Mouse (Mus musculus): ENCODE data around the gene Igfals. TPM values are rescaled to one million over a fixed set of nuclear protein-coding genes. Genes with fewer than 3 reads are reported as not detected.

The Igfals gene
- polyA plus RNA-seq, 1 experiment from 2014 or later: 0.12 TPM

DNA sequence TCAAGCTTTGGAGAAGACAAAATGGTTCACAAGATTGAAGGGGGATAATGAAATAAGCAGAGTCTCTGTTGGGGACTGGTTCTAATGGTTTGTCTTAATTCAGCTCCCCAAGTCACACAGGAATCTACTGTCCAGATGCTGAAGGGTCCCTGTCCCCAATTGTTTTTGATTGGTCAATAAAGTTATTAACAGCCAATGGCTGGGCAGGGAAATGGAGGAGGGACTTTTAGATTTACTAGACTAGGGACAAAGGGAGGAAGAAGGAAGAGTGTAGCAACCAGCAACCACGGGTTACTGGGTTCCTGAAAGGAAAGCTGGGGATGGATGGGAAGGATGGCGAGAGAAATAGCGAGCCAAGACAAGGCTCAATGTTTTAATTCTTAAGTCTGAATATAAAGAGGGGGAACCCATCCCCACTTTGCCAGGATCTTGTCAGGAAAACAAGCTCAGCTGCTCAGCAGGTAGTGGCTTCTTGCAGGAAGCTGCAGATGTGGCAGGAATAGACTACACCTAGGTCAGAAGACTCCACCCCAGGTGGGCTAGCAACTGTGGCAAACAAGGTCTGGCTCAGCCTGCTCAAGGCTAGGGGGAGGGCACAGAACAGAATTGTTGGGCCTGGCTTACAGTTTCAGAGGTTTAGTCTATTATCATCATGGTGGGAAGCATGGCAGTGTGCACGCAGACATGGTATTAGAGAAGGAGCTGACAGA is 8.1 kb downstream of the Igfals start:
- no peak for ATAC-seq (ENCODE audit: low FRiP score, low read depth)
- WGBS: 56% methylated on average over 4 of the region's 4 CpGs
- Histone ChIP-seq H3K4me2 (no peak overlapping the region), H3K4me3 (no peak overlapping the region), H3K9me3 (no peaks in the 10 kb centered on the region), H3K27me3 (no peaks in the 10 kb centered on the region), H3K4me1 (replicated peaks) (no peaks in the 10 kb centered on the region), H3K36me3 (no peaks in the 10 kb centered on the region), H3K27ac (replicated peaks) (no peak overlapping the region), H3K9ac (no peak overlapping the region)

DNA sequence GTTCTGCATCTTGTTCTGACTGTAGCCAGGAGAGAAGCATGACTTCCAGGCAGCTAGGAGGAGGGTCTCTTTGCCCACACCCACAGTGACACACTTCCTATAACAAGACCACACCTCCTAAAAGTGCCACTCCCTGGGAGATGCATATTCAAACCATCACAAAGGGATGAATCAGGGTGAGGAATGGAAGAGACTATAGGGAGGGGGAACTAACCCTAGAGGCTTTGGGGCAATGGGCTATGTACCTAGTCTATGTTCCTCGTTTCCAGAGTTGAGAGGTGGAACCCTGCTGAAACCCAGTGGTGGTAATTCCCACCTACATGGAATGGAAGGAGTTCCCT is 8.6 kb downstream of the Igfals start:
- ATAC-seq (ENCODE audit: low FRiP score, low read depth): no peak
- no peak overlapping the region for H3K9ac ChIP-seq
- H3K4me2 ChIP-seq: no peak overlapping the region
- WGBS: 53% methylated on average over 1 of the region's 1 CpGs
- H3K4me1 ChIP-seq (replicated peaks): no peaks in the 10 kb centered on the region
- H3K27ac ChIP-seq (replicated peaks): no peak overlapping the region
- no peaks in the 10 kb centered on the region for H3K36me3 ChIP-seq
- H3K9me3 ChIP-seq: no peaks in the 10 kb centered on the region
- no peak overlapping the region for H3K4me3 ChIP-seq
- H3K27me3 ChIP-seq: no peaks in the 10 kb centered on the region

DNA sequence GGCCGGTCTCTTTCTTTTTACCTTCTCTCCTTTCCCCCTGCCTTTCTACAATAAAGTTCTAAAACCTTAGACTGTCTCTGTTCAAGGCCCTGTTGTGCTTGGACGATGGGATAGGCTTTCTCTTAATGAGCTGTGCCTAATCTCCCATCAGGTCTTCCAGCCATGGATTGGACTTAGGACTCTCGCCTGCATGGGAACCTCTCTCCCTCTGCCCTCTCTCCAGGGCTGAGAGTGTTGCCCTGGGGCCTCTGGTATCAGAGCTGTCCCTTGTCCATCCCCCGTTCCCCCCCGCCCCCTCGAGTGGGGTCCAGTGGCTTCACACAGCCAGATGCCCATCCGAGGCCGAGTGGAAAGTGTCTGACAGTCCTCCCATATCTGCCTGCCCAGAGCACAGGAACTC is 9.2 kb downstream of the Igfals start:
- WGBS: 81% methylated on average over 8 of the region's 8 CpGs
- Histone ChIP-seq H3K4me3 (no peak overlapping the region), H3K4me1 (replicated peaks) (no peaks in the 10 kb centered on the region), H3K27ac (replicated peaks) (no peak overlapping the region), H3K9me3 (no peaks in the 10 kb centered on the region), H3K36me3 (no peaks in the 10 kb centered on the region), H3K9ac (no peak overlapping the region), H3K4me2 (no peak overlapping the region), H3K27me3 (no peaks in the 10 kb centered on the region)
- ATAC-seq (ENCODE audit: low FRiP score, low read depth): no peak

DNA sequence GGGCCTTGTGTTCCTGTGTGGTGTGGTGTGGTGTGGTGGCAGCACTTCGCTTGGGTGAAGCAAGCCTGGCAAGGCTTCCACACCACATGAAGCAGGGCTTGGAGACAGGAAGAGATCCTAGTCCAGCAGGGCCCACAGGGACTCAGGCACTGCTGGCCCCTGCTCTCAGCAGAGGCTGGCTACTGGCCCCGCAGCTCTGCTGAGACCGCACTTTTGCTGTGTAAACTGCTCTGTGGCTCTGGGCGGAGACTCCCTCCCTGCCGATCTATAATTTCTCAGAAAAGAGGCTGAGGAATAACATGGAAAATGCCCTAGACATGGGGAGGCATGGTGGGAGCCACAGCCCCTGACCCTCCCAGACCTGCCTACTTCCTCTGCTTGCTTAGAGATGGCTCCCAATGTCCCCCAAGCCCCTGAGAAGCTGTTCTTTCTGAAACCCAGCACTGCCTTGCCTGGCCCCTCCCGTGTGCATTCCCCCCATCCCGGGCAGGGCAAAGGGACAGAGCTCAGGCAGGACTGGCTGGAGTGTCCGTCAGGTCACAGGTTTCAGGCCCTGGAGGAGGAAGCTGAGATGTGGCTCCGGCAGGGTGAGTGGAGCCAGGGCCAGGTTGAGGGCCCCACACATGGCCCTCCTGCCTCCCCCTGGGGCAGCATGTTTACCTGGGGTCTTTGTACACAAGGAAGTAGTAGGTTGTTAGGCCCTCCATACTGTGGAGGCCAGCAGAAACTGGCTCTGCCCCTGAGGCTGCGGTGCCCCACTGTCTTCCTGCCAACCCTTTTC is 11.7 kb downstream of the Igfals start:
- no peak for ATAC-seq (ENCODE audit: low FRiP score, low read depth)
- Histone ChIP-seq H3K9me3 (no peaks in the 10 kb centered on the region), H3K27ac (replicated peaks) (no peak overlapping the region), H3K9ac (no peak overlapping the region), H3K4me1 (replicated peaks) (no peaks in the 10 kb centered on the region), H3K4me3 (no peak overlapping the region), H3K4me2 (no peak overlapping the region), H3K36me3 (no peaks in the 10 kb centered on the region; the same call in 1 of the 2 replicates), H3K27me3 (no peaks in the 10 kb centered on the region)
- WGBS: 66% methylated on average over 10 of the region's 10 CpGs

DNA sequence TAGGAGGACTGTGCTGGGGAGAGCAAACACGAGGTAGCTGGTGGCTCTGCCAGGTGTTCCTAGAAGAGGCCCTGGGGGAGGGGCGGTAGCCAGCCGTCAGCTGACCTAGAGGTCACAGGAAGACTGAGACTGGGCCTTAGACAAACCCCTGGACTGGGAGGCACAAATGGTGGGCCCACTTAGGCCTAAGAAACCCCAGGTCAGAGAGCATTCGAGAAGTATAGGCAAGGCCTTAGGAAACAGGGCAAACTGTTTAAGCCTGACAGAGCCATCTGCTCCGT is 12.3 kb downstream of the Igfals start:
- no peaks in the 10 kb centered on the region for H3K4me1 ChIP-seq (replicated peaks)
- no peak overlapping the region for H3K9ac ChIP-seq
- ATAC-seq (ENCODE audit: low FRiP score, low read depth): no peak
- 45% methylated on average over 5 of the region's 5 CpGs for WGBS
- no peaks in the 10 kb centered on the region for H3K9me3 ChIP-seq
- H3K4me3 ChIP-seq: no peak overlapping the region
- no peak overlapping the region for H3K27ac ChIP-seq (replicated peaks)
- no peaks in the 10 kb centered on the region for H3K27me3 ChIP-seq
- peaks cover 5% of the 10 kb centered on the region for H3K36me3 ChIP-seq
- H3K4me2 ChIP-seq: no peak overlapping the region

DNA sequence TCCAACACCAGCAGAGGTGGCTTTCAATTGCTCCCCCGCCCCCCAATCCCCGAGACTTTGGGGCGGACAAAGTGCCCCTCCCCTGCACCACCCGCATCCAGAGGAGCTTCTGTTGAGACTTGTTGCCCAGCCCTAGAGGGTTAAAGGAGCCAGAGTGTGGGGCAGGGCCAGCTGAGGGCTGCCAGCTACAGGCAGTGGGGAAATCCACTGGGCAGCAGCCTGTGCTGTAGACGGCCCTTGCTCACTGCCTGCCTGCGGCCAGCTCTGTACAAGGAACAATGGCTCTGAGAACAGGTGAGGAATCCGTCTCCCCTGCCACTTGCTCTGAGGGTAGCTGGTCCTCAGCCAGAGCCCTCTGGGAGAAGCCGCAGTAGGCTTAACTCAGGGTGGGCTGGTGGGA is 12.7 kb downstream of the Igfals start:
- H3K9me3 ChIP-seq: no peaks in the 10 kb centered on the region
- ATAC-seq (ENCODE audit: low FRiP score, low read depth): no peak
- no peak overlapping the region for H3K9ac ChIP-seq
- no peaks in the 10 kb centered on the region for H3K27me3 ChIP-seq
- 74% methylated on average over 8 of the region's 8 CpGs for WGBS
- H3K4me2 ChIP-seq: no peak overlapping the region
- no peaks in the 10 kb centered on the region for H3K4me1 ChIP-seq (replicated peaks)
- H3K36me3 ChIP-seq: peaks cover 8% of the 10 kb centered on the region
- no peak overlapping the region for H3K4me3 ChIP-seq
- H3K27ac ChIP-seq (replicated peaks): no peak overlapping the region

DNA sequence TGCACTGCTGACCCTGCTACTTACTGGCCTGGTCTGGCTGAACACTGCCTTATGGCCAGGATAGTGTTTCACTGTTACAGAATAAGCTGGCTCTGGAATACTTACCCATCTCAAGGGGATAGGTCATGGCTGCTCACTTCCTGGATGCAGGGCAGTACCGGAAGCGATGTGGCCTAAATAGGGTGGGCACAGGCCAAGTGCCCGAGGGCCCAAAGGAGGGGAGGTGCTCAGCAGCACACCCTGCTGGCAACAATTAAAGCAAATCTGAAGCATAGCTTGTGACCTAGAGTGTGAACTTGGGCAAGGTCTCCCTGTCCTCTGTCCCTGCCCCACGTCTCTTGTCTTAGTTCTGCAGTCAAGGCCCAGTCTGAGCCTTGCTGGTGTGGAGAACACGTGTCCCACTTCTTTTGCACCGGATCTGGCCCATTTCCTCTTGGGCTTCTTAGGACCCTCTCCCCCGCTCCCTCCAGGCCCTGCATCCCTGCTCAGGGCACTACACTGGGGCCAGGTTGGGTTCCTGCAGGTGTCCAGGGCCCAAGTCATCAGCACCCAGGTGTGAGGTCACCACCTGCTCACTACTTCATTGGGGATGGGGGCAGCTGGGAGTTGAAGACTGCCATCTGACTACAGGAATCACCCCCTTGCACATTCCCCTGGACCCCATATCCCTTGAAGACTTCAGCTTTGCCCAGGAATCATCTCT is 16.1 kb downstream of the Igfals start:
- Histone ChIP-seq H3K9me3 (no peaks in the 10 kb centered on the region), H3K27ac (replicated peaks) (no peak overlapping the region), H3K4me2 (no peak overlapping the region), H3K36me3 (peaks cover 13% of the 10 kb centered on the region), H3K27me3 (no peaks in the 10 kb centered on the region), H3K4me3 (no peak overlapping the region), H3K9ac (no peak overlapping the region), H3K4me1 (replicated peaks) (peaks cover 8% of the 10 kb centered on the region)
- ATAC-seq (ENCODE audit: low FRiP score, low read depth): no peak
- WGBS: 55% methylated on average over 7 of the region's 7 CpGs

DNA sequence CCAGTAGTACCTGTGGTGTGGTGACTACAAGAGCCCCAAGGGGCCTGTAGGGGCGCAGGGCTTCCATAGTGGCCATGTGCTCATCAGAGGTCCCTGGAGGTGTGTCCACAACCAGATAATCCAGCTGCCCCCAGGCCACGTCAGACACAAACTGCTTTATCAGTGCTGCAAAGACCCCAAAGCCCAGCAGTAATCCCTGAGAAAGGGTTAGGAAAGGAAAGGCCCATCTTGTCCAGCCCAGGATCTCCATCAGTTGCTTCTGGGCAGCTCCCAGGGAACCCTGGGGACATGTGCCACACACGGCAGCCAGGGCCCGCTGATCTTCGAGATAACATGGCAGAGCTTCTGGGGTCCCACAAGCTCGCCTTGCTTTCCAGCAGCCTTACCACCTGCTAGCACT is 18.6 kb downstream of the Igfals start:
- Histone ChIP-seq H3K4me3 (no peak overlapping the region), H3K9ac (no peak overlapping the region), H3K9me3 (no peaks in the 10 kb centered on the region), H3K36me3 (peaks cover 13% of the 10 kb centered on the region), H3K4me1 (replicated peaks) (peaks cover 28% of the 10 kb centered on the region), H3K27me3 (no peaks in the 10 kb centered on the region), H3K27ac (replicated peaks) (no peak overlapping the region), H3K4me2 (no peak overlapping the region)
- no peak for ATAC-seq (ENCODE audit: low FRiP score, low read depth)
- WGBS: 86% methylated on average over 6 of the region's 6 CpGs

DNA sequence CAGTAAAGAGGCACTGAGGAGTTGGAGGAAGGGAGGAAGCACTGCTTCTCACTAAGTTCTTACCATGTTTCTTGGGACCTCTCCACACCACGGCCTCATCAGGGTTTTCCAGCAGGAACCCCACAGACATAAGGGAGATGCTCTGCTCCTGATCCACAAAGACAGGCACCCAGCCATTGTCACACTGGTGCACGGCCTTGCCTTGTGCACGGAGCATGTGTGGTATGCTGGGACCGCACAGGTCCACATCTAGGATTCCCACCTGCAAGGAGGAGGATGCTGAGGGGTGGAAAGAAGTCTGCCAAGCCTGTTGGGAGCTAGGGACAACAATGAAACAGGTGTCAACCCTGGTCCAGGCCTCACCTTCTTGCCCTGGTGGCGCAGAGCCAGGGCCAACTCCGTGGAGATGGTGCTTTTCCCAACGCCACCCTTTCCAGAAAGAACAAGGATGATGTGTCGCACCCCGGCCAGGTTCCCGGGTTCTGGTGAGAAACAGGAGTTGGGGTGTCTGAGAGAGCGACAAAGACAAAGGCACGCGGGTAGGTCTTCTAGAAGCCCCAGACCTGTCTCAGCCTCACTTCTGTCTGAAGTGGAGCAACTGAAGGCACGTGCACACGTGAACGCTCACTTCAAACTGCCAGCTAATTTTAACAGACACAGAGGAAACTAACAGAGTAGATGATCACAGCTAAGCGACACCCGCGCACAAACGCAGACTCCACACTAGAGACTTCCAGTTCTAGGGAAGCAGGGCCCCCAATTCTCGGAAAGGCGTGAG is 19.7 kb downstream of the Igfals start:
- Histone ChIP-seq H3K4me1 (replicated peaks) (peaks cover 28% of the 10 kb centered on the region), H3K36me3 (peaks cover 21% of the 10 kb centered on the region), H3K27ac (replicated peaks) (no peak overlapping the region), H3K9me3 (no peaks in the 10 kb centered on the region), H3K4me2 (peak overlapping the region; percentile 68), H3K9ac (peak overlapping the region; percentile 38), H3K4me3 (peak overlapping the region; percentile 77), H3K27me3 (no peaks in the 10 kb centered on the region)
- WGBS: 26% methylated on average over 22 of the region's 22 CpGs
- no peak for ATAC-seq (ENCODE audit: low FRiP score, low read depth)

DNA sequence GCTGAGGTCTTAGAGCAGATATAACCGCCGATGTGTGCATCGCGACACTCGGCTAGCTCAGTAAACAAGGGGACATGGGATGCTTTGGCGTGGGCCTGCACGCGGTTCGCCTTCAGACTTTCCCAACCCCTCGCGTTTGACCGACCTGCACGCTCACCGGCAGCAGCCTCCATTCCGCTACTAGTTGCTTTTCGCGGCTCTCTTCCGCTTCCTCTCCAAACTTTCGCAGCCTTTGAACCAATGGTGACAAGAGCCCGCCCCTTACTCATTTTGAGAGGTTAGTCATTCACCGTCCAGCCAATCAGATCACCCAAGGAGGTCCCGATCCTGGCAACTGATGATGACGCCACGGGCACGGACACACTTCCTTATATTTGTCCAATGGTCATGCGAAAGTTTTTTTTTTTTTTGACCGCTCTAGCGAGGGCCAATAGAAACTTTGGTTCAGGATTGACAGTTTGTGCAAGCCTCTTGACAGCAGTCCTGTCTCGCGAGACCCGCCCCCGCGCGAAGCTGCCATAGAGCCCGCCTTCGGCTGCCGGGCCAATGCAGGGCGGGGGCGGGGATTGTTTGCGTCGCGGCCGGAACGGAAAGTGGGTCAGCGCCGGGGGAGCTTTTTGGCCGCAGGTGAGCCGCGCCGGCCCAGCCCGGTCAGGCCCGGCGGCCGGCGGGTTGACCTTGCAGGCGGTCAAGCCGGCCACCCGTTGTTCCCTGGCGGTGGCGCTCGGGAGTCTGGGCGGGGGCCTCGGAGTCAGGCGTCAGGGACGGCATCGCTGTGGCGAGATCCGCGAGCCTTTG is 20.5 kb downstream of the Igfals start, which contains the start of the genes Nubp2 and Spsb3:
Nubp2 (minus strand) TSS at position 216 of the 798 bp plus-strand sequence.
Spsb3 (plus strand) TSS at position 510 of the 798 bp plus-strand sequence.
- WGBS: under 1% methylated on average over 69 of the region's 69 CpGs
- peaks cover 28% of the 10 kb centered on the region for H3K4me1 ChIP-seq (replicated peaks)

DNA sequence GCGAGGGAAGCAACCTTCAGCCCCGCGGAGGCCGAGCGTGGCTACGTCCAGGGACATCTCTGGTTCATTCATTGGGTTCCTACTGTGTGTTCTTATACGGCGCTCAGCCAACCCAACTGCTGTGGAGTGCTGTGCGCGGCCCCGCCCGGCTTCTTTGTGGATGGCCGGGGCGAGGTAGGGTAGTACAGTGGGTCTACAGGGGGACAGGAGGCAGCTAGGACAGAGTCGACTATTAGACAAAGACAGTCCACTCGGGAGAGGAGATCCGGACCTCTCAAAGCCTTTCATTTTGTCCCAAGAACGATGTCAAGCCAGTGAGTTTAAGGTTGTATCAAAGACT is 21.1 kb downstream of the Igfals start:
- Histone ChIP-seq H3K27ac (replicated peaks) (peak overlapping the region; percentile 81), H3K9me3 (no peaks in the 10 kb centered on the region), H3K36me3 (peaks cover 33% of the 10 kb centered on the region), H3K4me1 (replicated peaks) (peaks cover 28% of the 10 kb centered on the region), H3K4me2 (peak overlapping the region; percentile 70), H3K27me3 (no peaks in the 10 kb centered on the region), H3K4me3 (peak overlapping the region; percentile 77), H3K9ac (peak overlapping the region; percentile 72)
- under 1% methylated on average over 18 of the region's 18 CpGs for WGBS
- ATAC-seq (ENCODE audit: low FRiP score, low read depth): peak; percentile 24; the same call in 1 of the 2 replicates

More for the DNA sequence above, 20.5 kb downstream of the Igfals start, which contains the start of the genes Nubp2 and Spsb3:
- Histone ChIP-seq H3K4me3 (peak within 1 kb of the TSS; percentile 77), H3K27me3 (no peaks in the 10 kb centered on the region), H3K9ac (peak within 1 kb of the TSS; percentile 72), H3K4me2 (peak within 1 kb of the TSS; percentile 70), H3K27ac (replicated peaks) (peak within 1 kb of the TSS; percentile 81), H3K36me3 (peaks cover 29% of the 10 kb centered on the region), H3K9me3 (no peaks in the 10 kb centered on the region)
- peak; percentile 98 for ATAC-seq (ENCODE audit: low FRiP score, low read depth)

Measured in hindbrain, embryonic 15.5 days (tissue).